Mouse (Mus musculus) retina, adult 2 months (tissue): ENCODE measurements at regions not wholly inside any gene's neighbourhood (a gene's known extent, or its start where the extent isn't known, plus 50 kb on each side); places are given as distances from the start of the nearest gene placed in this dataset.

Experiments
- DNase-seq: peaks from one replicate; pipeline ENCODE4 v3.0.0-alpha.2; 2012; ENCODE audit warnings: low read depth, low spot score

DNA sequence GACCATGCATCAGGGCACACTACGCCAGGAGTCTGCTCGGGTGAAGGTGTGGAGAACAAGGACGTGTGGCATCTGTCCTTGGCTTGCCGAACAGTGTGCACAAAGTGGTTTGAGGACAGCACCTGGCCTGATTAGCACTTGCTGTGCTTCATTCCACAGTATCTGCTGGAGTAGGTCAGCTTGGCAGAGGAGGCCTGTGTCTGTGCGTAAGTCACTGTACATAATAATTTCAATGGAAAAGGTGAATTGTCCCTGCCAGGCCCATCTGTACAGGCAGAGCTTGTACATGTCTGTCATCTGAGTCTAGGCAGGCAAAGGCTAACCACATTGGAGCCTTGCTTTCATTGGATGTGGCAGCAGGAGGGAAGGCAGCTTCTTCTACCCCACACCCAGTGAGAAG, 979.5 kb upstream of the Car8 start:
- no peak for DNase-seq

DNA sequence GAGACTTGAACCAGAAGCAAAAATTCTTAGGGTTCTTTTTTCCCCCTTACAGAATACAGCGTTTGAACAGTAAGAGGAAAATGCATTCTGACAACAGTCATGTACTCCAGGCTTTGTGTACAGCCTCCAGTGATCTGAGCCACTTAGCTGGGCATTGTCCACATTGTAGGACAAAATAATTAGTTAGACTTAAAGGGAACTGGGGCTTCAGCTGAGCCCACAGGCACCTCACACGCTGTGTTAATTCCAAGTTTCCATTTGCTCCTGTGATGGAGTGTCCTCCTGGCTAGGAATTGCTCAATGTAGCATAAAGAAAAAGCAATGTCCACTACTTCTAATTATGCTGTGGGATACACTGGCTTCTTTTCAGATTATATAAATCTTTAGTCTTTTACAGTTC, 969.8 kb upstream of the Car8 start:
- DNase-seq = no peak

DNA sequence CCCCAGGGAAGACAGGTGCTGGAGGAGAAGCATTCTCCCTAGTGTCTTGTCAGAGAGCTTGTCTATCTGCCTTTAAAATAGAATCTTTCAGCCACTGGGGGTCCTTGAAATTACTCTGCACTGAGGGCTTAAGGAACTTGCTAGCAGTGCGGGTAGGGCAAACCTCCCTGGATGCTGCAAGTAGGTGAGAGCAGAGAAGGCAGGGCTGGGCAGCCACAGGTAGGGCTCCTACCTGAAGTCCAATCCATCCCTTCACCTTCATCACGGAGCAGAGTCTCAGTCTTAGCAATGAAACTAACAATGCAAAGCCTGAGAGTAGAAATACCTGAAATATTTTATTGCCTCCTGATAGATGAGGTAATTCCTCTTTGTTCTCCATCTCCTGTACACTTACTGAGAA, 961.2 kb upstream of the Car8 start:
- DNase-seq = no peak

DNA sequence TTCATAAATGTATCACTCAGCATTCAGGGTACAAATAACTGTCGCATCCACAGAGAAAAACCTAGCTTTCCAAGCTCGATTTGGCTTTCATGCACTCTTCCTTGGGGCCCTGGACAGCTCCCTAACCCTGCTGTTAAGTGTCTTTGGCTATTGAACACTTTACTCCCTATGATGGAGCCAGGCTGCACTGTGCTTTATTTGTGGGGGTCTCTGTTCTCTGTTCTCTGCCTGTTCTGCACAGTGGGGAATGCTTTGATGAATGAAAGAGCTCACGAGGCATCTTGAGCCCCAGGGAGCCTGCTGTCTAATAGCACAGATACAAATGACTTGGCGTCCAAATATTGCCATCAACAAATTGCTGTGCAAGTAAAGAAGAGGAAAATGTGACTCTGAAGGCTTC, 957.6 kb upstream of the Car8 start:
- DNase-seq = no peak

DNA sequence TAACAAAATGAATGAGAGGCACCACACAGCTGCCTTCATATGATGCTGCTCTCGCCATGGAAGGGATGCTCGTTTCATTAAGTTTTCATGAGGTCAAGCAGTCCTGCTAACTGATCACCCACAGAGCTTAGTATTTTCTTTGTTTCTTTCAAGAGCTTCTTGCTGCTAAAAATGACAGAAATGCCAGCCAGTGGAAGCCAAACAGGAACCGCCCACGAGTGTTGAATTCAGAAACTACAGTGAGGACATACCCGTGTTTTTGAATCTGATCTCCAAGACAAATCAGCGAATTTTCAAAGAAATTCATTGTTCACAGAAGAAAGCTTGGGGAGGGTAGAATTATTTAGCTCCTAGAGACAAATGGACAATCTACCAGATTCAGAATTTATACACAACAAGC, 954.3 kb upstream of the Car8 start:
- DNase-seq = no peak

DNA sequence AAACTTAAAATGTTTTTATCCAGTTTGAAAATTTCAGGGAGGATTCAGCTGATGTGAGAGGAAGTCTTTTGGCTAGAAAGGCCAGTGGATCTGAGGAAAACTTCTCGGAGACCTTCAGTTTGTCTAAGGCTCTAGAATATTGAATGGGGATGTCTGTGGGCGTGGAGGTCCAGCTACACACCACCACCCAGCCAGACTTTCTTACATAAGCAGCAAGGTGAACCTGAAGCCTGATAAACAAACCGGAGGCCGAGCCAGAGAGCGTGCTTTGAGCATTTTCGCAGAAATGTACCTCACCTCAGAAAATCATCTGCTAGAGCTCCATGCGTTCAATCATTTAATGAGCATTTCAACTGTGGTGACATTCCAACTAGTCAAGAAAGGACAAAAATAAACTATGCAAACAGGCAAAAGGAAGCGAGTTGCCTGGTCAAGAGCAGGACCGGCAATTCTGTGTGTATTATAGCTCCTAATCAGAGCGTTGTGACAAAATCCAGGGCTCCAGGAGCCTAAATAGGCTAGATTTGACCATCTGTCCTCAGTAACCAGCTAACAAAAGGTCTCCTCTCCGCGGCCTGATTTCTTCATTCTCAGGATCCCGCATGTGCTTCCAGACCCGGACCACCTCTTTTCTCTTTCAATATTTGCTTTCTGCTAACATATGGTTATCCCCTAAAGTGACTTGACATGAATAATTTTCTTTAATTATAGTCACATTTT, 946.5 kb upstream of the Car8 start:
- no peak for DNase-seq

DNA sequence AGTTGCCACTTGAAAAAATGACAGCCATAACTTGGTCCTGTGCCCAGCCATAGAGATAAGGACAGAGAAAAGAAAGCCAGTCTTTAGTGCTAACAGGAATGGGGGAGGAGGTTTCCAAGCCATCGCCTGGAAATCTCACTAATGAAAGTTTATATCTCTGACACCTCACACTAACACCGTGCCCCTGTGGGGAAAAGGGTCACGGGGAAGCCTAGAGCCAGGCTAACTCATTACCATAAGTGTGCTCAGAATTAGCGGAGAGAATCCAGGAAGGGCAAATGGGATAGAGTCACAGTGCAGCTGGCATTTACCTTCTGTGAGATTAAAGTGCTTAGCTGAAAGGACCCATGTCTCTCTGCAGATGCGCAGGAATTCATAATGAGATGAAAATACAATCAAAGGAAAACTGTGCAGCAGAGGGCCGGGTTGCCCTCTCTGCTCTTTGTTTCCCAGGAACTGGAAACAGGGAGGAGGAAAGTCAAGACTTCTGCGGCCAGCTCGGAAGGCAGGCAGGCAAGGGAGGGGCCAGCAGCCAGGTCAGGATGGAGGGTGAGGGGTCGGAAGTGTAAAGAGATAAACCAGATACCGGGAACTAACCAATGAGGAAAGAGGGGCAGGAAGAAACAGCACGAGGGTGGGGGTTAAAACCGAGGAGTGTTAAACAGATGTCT, 945.7 kb upstream of the Car8 start:
- DNase-seq = peak; percentile 26

DNA sequence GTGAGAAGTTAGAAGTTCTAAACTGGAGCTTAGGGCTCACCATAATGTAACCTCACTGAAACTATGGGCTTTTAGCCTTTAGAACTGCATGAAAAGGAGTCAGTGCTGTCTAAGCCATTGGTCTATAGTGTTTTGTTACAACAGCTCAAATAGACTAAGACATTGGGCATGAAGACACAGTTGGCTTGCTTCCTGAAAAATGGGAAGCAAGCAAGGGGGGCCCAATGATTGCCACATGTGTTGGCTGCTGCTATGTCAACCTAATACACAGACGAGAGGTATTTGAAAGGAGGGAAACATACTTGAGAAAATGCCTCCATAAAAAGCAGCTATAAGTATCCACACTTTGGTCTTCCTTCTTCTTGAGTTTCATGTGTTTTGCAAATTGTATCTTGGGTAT, 935.5 kb upstream of the Car8 start:
- no peak for DNase-seq

DNA sequence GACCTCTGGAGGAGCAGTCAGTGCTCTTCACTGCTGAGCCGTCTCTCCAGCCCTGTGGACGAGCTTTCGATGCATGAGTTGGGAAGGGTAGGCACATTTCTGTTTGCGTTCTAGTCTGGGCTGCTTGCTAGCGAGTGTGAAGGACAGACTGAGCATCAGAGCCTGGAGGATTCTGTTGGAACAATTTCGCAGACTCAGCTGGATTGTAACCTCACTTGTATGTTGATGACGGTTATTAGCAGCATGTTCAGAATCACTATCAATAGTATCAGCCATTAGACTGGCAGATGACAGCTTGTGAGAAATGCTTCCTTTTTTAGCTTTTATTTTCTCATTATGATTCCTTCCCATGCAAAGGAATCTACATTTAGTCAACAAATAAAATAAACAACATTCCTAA, 923.5 kb upstream of the Car8 start:
- no peak for DNase-seq

DNA sequence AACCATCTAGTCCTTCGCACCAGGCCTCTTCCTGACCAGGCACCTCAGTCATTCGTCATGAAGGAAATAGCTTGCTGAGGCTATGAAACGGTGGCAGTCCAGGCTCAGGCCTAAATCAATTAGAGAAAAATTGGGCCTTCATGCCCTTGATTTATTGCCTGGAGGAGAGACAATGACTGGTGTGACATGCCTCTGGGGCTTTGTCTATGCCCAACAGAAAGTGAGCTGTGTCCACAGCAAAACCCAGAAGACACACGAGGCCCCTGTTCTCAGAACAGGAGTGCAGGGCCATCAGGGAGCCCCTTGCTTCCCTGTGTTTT, 922.9 kb upstream of the Car8 start:
- DNase-seq = no peak

DNA sequence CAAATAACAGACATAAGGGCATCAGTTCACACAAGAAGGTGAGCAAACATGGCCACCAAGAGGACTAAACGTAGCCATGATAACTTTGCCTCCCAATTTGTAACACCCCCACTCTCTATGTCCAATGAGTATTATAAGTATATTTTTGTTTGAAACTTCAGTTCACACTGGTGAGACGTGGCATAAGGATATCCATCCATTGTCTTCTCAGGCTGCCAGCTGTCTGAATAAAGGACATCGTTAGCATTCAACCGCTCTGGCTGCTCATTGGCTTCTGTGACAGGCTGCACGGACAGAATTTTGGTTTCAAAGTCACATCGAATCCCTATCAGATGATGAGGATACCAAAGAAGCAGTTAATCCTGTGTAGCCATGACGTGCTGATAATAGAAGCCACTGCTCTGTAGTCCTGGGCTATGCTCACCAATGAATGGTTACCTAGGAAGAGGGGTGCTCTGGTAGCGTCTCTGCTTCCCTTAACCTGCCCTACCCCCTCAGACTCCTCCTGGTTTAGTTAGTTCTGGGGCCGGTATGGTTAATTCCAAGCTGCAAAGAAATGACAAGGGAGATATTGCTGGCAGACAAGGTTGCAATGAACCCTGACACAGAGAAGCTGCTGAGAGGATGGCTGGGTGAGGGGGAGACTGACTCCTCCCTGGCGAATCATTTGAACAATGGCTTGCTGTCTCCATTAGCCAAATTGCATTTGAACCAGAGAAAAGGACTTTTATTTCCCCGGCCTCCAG, 922.4 kb upstream of the Car8 start:
- DNase-seq = no peak

DNA sequence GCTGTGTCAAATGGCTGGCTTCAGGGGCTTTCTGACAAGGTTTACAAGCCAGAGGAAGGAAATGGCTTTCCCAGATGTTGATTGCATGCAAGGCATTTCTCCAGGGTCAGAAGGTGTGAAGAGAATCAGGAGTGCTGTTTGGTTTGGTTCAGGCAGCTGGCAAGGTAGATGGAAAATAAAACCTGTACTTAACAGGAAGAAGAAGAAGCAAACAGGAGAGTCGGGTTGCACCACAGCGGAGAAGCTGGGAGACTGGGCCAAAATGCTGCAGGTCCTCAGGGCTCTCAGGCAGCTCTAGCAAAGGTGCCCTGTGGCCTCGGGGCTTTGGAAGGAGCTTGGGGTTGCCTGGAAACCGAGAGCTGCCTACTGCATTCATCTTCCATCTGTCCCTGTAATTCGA, 908.9 kb upstream of the Car8 start:
- DNase-seq = no peak

DNA sequence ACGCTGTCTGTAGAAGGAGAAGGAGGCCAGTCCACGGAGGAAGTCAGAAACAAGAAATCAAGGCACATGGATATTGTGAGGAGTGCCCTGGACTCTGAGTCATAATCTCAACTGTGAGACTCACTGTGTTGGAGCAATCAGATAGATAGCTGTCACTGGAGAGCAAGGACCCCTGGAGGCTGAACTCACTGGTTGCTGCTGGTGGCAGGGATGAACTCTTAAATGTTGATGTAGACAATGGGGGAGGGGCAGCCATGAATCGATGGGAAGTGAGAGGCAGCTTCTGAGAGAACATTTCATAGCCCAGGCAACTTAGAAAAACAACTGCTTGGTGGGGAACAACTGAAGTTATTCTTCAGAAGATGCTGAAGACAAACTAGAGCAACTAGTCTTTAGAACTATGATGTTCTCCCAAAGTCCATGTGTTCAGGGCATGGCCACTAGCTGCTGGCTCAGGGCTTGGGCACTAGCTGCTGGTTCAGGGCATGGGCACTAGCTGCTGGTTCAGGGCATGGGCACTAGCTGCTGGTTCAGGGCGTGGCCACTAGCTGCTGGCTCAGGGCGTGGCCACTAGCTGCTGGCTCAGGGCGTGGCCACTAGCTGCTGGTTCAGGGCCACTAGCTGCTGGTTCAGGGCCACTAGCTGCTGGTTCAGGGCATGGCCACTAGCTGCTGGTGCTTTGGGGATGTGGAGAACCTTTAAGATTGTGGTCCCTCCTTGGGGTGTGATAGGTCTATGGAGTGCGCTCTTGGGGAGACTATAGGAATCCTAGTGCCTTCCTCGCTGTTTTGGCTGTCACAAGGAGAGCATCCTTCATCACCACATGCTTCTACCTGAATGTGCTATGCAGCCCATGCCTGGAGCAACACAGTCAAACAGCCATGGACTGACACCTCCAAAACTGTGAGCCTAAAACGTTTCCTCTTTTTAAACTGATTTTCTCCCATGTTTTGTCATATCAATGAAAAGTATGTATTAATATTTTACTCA, 905.7 kb upstream of the Car8 start:
- no peak for DNase-seq

DNA sequence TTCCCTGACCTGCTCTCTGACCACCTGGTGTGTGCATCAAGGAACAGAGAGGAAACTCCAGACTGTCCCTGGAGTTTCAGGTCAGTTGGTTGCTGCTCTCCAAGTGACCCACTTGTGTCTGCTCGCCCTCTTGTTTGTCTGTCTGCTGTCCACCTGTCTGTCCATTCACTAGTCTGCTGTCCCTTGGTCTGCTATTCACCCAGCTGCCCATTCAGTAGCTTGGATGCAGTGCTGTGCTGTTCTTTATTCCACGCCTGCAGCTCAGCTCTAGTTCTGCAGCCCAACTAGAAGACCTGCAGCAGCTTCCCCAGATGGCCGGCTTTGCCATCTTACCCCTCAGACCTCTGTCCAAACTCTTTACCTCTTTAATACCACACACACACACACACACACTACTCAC, 904.2 kb upstream of the Car8 start:
- DNase-seq = no peak

DNA sequence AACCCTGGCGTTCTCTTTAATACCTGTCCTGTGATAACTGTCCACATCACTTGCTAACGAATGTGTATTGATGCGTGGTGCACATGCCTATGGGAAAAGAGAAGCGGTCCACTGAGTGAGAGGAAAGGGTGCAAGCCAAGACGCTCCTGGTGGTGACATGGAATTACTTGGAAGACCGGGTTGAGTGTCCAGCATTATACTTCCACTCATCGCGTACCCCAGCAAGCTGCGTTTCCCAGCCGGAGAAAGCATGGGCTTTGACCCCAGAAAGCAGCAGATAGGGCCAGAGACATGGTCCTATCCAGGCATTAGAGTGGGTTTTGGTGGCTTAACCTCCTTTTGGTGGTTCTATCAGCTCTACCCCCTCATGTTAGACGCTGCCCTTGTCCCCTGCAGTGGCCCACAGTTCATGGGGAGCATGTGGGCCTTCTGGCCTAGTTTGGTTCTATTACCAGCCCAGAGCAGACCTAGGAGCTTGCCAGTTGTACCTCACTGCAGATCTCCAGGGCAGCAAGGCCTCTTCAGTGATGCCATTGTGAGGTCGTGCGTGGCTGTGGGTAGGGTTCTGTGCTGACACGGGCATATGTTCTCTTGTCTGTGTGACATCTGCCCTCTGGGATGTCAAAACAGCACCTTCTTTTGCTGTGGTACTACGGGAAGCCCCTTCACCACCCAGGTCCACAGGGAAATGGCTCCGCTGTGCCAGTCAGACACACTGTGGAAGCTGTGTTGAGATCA, 903.3 kb upstream of the Car8 start:
- no peak for DNase-seq

DNA sequence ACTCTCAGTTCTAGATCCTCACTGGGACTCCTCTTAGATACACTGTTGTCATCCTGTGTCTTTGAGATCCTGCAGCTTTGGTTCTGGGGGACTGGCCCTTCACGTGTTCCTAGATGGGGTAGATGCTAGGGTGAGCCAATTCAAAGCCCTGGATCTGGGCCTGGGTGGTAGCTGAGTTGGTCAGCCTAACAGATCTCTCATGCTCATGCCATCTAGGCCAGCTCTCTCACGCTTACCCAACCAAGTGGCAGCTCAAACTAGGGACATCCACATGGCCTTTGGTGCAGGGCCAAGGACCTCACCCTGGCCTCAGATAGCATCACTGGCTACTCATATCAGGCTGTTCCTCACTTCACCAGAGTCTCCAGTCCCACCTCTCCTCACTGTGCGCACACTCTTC, 901.9 kb upstream of the Car8 start:
- no peak for DNase-seq

DNA sequence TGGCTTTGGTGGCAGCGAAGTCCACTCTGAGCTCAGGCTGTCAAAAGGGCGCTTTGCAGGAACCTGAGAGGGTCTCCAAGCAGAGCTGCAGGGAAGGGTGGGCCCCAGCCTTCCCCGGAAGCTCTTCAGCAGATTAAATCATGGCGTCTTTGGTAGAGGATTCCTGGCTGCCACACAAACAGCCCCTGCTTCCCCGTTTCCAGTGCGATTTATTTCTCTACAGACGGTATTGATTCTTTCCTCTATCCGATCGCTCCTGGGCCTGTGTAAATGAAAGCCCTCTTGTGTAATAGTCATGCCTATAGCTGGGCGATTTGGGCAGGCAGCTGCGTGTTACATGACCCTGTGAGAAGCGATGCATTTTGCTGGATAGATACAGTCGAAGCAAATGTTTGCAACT, 897.8 kb upstream of the Car8 start:
- DNase-seq = no peak

DNA sequence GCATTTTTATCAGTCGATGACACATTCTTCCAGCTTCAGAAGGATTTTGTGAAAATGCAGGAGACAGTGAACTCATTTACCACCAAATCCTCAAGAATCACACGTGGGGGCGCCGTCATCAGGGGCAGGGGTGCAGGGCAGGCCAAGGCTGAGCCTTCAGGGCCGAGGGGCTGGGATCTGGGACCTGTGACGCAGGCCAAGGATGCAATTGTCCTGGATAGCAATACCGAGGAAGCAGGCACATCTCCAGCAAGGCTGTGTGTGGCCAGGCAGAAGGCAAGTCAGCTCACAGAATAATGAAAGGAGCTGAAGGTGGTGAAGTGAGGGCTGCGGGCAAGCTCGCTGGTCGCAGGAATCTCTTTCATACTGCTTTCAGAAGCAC, 897.3 kb upstream of the Car8 start:
- no peak for DNase-seq

DNA sequence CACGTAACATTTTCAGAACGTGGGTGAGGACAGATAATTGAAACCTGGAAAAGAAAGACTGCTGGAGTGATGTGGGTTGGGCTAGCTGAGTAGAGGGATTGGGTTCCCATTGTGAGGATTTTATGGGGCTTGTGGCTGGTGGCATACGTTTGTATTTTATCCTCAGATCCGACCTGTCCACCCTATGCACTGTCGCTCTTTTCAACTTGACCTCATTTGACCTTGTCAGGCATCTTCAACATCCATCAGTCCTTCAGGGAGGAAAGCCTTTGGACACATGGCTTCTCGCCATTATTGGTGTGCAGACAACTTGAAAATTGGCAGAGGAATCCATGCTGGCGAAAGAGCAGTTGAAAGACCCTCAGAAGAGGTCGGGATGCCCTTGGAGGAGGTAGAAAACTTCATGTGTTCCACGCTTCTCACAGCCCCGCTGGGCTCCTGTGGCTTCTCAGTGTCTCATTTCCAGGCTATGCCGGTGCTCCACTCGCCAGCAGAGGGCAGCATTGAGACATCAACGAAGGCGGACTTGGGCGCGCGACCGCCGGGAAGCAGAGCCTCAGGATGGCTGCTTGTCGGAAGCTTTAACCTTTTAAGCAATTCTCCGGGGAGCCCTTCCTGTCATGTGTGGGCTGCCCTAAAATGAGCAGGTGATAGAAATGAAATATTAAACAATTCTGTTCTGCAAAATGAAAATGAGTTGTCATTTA, 896.8 kb upstream of the Car8 start:
- peak; percentile 83 for DNase-seq

DNA sequence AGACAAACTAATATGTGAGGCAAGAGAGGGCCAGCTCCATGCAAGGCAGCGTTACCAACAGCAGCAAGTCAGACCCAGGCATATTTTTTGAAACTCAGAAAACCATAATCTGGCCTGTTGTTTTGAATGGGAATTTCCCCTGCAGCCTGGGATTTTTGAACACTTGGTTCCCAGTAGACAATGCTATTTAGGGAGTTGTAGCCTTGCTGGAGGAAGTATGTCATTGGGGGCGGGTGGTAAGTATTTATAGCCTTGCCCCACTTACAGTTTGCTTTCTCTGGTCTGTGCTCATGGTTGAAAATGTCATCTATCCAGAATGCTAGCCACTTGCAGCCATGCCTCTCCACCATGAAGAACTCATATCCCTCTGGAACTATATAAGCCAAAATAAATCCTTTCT, 894.9 kb upstream of the Car8 start:
- DNase-seq = no peak
